Mouse (Mus musculus) hematopoietic stem cell, adult 5-6 weeks (primary cell): ENCODE results near the gene Nxpe4. TPM values are rescaled to one million over a fixed set of nuclear protein-coding genes. Genes with fewer than 3 reads are reported as not detected.
"Not testable (repeated sequence)": the region's sequence is repeated elsewhere in the genome, so short reads cannot be mapped to it uniquely, and the experiment has no call there.

Experiments used
- ATAC-seq, 2 experiments: fragments of 125-278 bp in 1 of 2; replicated peaks in 1 of 2; 2 replicates each; pipeline ENCODE4 v1.8.0; 2016 to 2017; ENCODE audit warnings: inconsistent platforms in 2 of 2, mild to moderate bottlenecking in 2 of 2, moderate number of reproducible peaks in 2 of 2, low read depth in 1 of 2, moderate TSS enrichment in 1 of 2; ENCODE audit not compliant: low FRiP score in 2 of 2, poor library complexity in 2 of 2, severe bottlenecking in 2 of 2, insufficient read depth in 1 of 2, low TSS enrichment in 1 of 2
- total RNA-seq: library from RNA; stranded (forward); fragments of 172-1452, 232-1000 nt; gene quantifications from 2 replicates; pipeline ENCODE4 v1.2.3, GENCODE M21; 2017

Nxpe4 gene
- total RNA-seq, 1 experiment from 2014 or later = 1.8 TPM

- peak; percentile 47 to 71 for ATAC-seq
These were observed 195.3 kb downstream of the Nxpe4 start for GRCm38 (mm10) chr9:48357097-48357496.

GRCm38 (mm10) chr9:48360826-48361225 is 199.0 kb downstream of the Nxpe4 start:
- no peak for ATAC-seq

- ATAC-seq = peak; percentile 25 to 49; a peak in 2 of 4 replicates
These were observed 200.2 kb downstream of the Nxpe4 start for GRCm38 (mm10) chr9:48361815-48362631.

GRCm38 (mm10) chr9:48362743-48363142 is 200.9 kb downstream of the Nxpe4 start:
- no peak for ATAC-seq

- ATAC-seq = peak; percentile 69 to 76
These were observed 211.5 kb downstream of the Nxpe4 start for GRCm38 (mm10) chr9:48373232-48373878.

- no peak; a peak in 1 of 4 replicates for ATAC-seq
These were observed 212.5 kb downstream of the Nxpe4 start for GRCm38 (mm10) chr9:48374357-48374756.

- ATAC-seq = no peak
These were observed 226.6 kb downstream of the Nxpe4 start for GRCm38 (mm10) chr9:48388451-48388850.

GRCm38 (mm10) chr9:48389983-48390382 is 228.2 kb downstream of the Nxpe4 start:
- peak in 1 of 2 experiments; percentile 32; a peak in 1 of 4 replicates for ATAC-seq

GRCm38 (mm10) chr9:48403590-48404209 is 241.9 kb downstream of the Nxpe4 start:
- ATAC-seq = no peak

- ATAC-seq = no peak
These were observed 242.9 kb downstream of the Nxpe4 start for GRCm38 (mm10) chr9:48404687-48405086.

- ATAC-seq = no peak
These were observed 245.9 kb downstream of the Nxpe4 start for GRCm38 (mm10) chr9:48407549-48408327.

GRCm38 (mm10) chr9:48410217-48411035 is 248.6 kb downstream of the Nxpe4 start:
- no peak; a peak in 1 of 4 replicates for ATAC-seq

GRCm38 (mm10) chr9:48413591-48413990 is 251.8 kb downstream of the Nxpe4 start:
- ATAC-seq = no peak

- ATAC-seq = not testable (repeated sequence)
These were observed 255.5 kb downstream of the Nxpe4 start for GRCm38 (mm10) chr9:48417366-48417765.

- ATAC-seq = 0 out of 4 replicates have a peak, but pooled peaks have one; percentile 16 to 33
These were observed 256.2 kb downstream of the Nxpe4 start for GRCm38 (mm10) chr9:48417994-48418393.

- ATAC-seq = no peak
These were observed 256.6 kb downstream of the Nxpe4 start for GRCm38 (mm10) chr9:48418397-48418796.

- ATAC-seq = no peak
These were observed 257.0 kb downstream of the Nxpe4 start for GRCm38 (mm10) chr9:48418829-48419228.
